Mouse (Mus musculus): ENCODE results near the gene Slc5a2.

The Slc5a2 gene

DNA sequence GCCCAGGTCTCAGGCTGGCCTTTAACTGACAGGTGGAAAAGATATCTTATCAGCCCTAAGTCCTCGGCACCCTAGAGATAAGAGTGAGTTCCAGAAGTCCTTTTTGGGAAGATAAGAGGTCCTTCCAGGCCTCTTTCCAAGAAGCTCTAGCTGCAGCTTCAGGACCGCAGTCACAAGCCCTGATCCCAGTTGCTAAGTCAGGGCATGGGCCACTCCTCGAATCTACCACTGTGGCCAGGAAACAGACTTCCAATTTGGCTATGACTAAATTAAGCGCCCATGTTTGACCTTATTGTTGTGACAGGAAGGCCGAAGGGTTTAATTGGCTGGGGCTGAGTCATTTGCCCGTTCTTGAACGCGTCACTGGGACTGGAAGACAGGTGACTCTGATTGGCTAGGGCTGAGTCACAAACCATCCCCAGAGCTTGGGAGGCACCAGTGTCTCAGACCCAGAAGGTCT is 44.8 kb downstream of the Slc5a2 start:
- Histone ChIP-seq H3K4me3 (replicated peaks; ENCODE audit: low read length) (no peak overlapping the region), H3K36me3 (ENCODE audit: insufficient read depth, low read length) (no peaks in the 10 kb centered on the region), H3K27me3 (ENCODE audit: insufficient read depth, low read length) (peaks cover 24% of the 10 kb centered on the region), H3K4me1 (replicated peaks; ENCODE audit: low read depth, low read length) (no peaks in the 10 kb centered on the region), H3K9me3 (ENCODE audit: low read length) (no peaks in the 10 kb centered on the region)
- TF ChIP-seq NANOG (IDR thresholded peaks at IDR 0.05; ENCODE audit: borderline replicate concordance, low read length), result no peak
- TF ChIP-seq POU5F1 (IDR thresholded peaks at IDR 0.05; ENCODE audit: borderline replicate concordance, low read length), result no peak
- no peak for TF ChIP-seq CTCF (conservative IDR thresholded peaks at IDR 0.05; ENCODE audit: low read length)

DNA sequence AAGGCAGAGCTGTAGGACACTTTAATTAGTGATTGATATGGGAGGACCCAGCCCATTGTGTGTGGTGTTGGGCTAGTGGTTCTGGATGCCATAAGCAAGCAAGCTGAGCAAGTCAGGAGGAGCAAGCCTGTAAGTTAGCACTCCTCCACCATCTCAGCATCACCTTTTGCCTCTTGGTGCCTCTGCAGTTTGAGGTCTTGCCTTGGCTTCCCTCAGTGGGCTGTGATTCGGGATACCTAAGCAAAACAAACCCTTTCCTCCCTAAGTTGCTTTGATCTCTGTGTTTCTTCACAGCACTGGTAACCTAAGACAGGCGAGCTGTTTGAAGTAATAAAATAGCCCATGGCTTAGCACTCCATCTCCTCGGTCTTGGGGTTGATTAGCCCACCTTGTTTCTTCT is 45.8 kb downstream of the Slc5a2 start:
- no peaks in the 10 kb centered on the region for H3K9me3 ChIP-seq (ENCODE audit: low read length)
- TF ChIP-seq CTCF (conservative IDR thresholded peaks at IDR 0.05; ENCODE audit: low read length) (no peak), NANOG (IDR thresholded peaks at IDR 0.05; ENCODE audit: borderline replicate concordance, low read length) (no peak), POU5F1 (IDR thresholded peaks at IDR 0.05; ENCODE audit: borderline replicate concordance, low read length) (no peak)
- no peaks in the 10 kb centered on the region for H3K36me3 ChIP-seq (ENCODE audit: insufficient read depth, low read length)
- no peaks in the 10 kb centered on the region for H3K4me1 ChIP-seq (replicated peaks; ENCODE audit: low read depth, low read length)
- no peak overlapping the region for H3K4me3 ChIP-seq (replicated peaks; ENCODE audit: low read length)
- H3K27me3 ChIP-seq (ENCODE audit: insufficient read depth, low read length), result peaks cover 24% of the 10 kb centered on the region

- no peak overlapping the region for H3K4me3 ChIP-seq (replicated peaks; ENCODE audit: low read length)
- TF ChIP-seq POU5F1 (IDR thresholded peaks at IDR 0.05; ENCODE audit: borderline replicate concordance, low read length) (no peak), CTCF (conservative IDR thresholded peaks at IDR 0.05; ENCODE audit: low read length) (no peak), NANOG (IDR thresholded peaks at IDR 0.05; ENCODE audit: borderline replicate concordance, low read length) (no peak)
- peaks cover 24% of the 10 kb centered on the region for H3K27me3 ChIP-seq (ENCODE audit: insufficient read depth, low read length)
- peaks cover 2% of the 10 kb centered on the region for H3K4me1 ChIP-seq (replicated peaks; ENCODE audit: low read depth, low read length)
- no peaks in the 10 kb centered on the region for H3K9me3 ChIP-seq (ENCODE audit: low read length)
- no peaks in the 10 kb centered on the region for H3K36me3 ChIP-seq (ENCODE audit: insufficient read depth, low read length)
These were observed 46.4 kb downstream of the Slc5a2 start for GRCm38 (mm10) chr7:128311811-128312210.

DNA sequence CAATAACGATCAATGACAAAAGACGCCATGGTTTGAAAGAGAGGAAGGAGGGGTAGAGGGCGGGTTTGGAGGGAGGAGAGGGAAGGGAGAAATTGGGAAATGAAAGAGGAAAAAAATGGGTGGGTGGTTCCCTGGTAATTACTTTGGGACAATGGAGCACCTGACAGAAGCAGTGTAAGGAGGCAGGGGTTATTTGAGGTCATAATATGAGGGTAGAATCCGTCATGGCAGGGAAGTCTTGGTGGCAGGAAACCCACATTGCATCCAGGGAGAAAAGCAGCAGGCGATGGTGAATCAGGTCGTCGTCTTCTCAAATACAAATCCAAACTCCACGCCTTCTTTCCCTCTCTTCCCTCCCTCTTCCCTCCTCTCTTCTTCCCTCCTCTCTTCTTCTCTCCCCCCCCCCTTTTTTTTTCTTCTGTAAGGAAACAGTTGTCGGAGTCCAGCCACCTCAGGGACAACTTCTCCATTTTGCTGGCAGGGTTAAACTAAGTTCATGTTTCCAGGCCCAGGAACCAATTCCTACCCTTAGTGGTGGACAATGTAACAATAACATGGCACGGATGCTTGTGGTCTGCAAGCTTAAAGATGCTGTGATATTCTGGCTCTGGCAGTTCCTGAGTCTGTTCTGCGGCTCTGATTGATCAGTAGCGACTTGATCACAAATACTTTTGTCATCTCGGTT is 47.1 kb downstream of the Slc5a2 start:
- Histone ChIP-seq H3K27me3 (ENCODE audit: insufficient read depth, low read length) (peaks cover 24% of the 10 kb centered on the region), H3K9me3 (ENCODE audit: low read length) (no peaks in the 10 kb centered on the region), H3K4me3 (replicated peaks; ENCODE audit: low read length) (no peak overlapping the region), H3K4me1 (replicated peaks; ENCODE audit: low read depth, low read length) (peaks cover 8% of the 10 kb centered on the region), H3K36me3 (ENCODE audit: insufficient read depth, low read length) (no peaks in the 10 kb centered on the region)
- TF ChIP-seq CTCF (conservative IDR thresholded peaks at IDR 0.05; ENCODE audit: low read length) (no peak), NANOG (IDR thresholded peaks at IDR 0.05; ENCODE audit: borderline replicate concordance, low read length) (no peak), POU5F1 (IDR thresholded peaks at IDR 0.05; ENCODE audit: borderline replicate concordance, low read length) (no peak)

- Histone ChIP-seq H3K4me3 (replicated peaks; ENCODE audit: low read length) (no peak overlapping the region), H3K27me3 (ENCODE audit: insufficient read depth, low read length) (peaks cover 31% of the 10 kb centered on the region), H3K4me1 (replicated peaks; ENCODE audit: low read depth, low read length) (peaks cover 8% of the 10 kb centered on the region), H3K36me3 (ENCODE audit: insufficient read depth, low read length) (no peaks in the 10 kb centered on the region), H3K9me3 (ENCODE audit: low read length) (no peaks in the 10 kb centered on the region)
- TF ChIP-seq NANOG (IDR thresholded peaks at IDR 0.05; ENCODE audit: borderline replicate concordance, low read length), result no peak
- TF ChIP-seq POU5F1 (IDR thresholded peaks at IDR 0.05; ENCODE audit: borderline replicate concordance, low read length), result no peak
- no peak for TF ChIP-seq CTCF (conservative IDR thresholded peaks at IDR 0.05; ENCODE audit: low read length)
These were observed 48.1 kb downstream of the Slc5a2 start for GRCm38 (mm10) chr7:128313601-128314000.

DNA sequence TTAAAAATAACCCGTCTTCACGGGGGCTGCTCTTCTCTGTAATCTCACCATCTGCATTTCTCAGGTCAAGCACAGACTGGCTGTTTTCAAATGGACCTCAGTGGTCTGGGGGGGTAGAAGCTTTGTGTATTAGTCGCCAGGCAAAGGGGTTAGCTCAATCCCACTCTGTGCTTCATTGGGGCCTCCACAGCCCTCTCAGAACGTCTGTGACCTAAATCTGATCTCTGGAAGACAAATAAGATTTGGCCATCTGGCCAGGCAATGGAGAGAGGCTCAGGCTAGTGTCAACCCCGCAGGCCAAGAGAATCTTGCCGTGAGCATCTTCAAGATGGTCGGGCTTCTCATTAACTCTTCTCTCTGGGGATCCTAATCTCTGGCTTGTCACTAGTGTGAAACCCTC is 49.0 kb downstream of the Slc5a2 start:
- no peak for TF ChIP-seq POU5F1 (IDR thresholded peaks at IDR 0.05; ENCODE audit: borderline replicate concordance, low read length)
- no peak for TF ChIP-seq CTCF (conservative IDR thresholded peaks at IDR 0.05; ENCODE audit: low read length)
- no peak for TF ChIP-seq NANOG (IDR thresholded peaks at IDR 0.05; ENCODE audit: borderline replicate concordance, low read length)
- H3K4me3 ChIP-seq (replicated peaks; ENCODE audit: low read length), result no peak overlapping the region
- H3K27me3 ChIP-seq (ENCODE audit: insufficient read depth, low read length), result peaks cover 38% of the 10 kb centered on the region
- H3K36me3 ChIP-seq (ENCODE audit: insufficient read depth, low read length), result no peaks in the 10 kb centered on the region
- H3K9me3 ChIP-seq (ENCODE audit: low read length), result no peaks in the 10 kb centered on the region
- H3K4me1 ChIP-seq (replicated peaks; ENCODE audit: low read depth, low read length), result peaks cover 15% of the 10 kb centered on the region

GRCm38 (mm10) chr7:128317011-128317410 is 51.6 kb downstream of the Slc5a2 start:
- Histone ChIP-seq H3K4me1 (replicated peaks; ENCODE audit: low read depth, low read length) (peaks cover 15% of the 10 kb centered on the region), H3K4me3 (replicated peaks; ENCODE audit: low read length) (no peak overlapping the region), H3K27me3 (ENCODE audit: insufficient read depth, low read length) (peaks cover 29% of the 10 kb centered on the region), H3K36me3 (ENCODE audit: insufficient read depth, low read length) (no peaks in the 10 kb centered on the region), H3K9me3 (ENCODE audit: low read length) (no peaks in the 10 kb centered on the region)
- no peak for TF ChIP-seq NANOG (IDR thresholded peaks at IDR 0.05; ENCODE audit: borderline replicate concordance, low read length)
- TF ChIP-seq CTCF (conservative IDR thresholded peaks at IDR 0.05; ENCODE audit: low read length), result no peak
- TF ChIP-seq POU5F1 (IDR thresholded peaks at IDR 0.05; ENCODE audit: borderline replicate concordance, low read length), result no peak

GRCm38 (mm10) chr7:128319140-128319539 is 53.7 kb downstream of the Slc5a2 start:
- no peaks in the 10 kb centered on the region for H3K9me3 ChIP-seq (ENCODE audit: low read length)
- H3K27me3 ChIP-seq (ENCODE audit: insufficient read depth, low read length), result peaks cover 27% of the 10 kb centered on the region
- peaks cover 15% of the 10 kb centered on the region for H3K4me1 ChIP-seq (replicated peaks; ENCODE audit: low read depth, low read length)
- TF ChIP-seq CTCF (conservative IDR thresholded peaks at IDR 0.05; ENCODE audit: low read length) (no peak), POU5F1 (IDR thresholded peaks at IDR 0.05; ENCODE audit: borderline replicate concordance, low read length) (no peak), NANOG (IDR thresholded peaks at IDR 0.05; ENCODE audit: borderline replicate concordance, low read length) (no peak)
- H3K4me3 ChIP-seq (replicated peaks; ENCODE audit: low read length), result no peak overlapping the region
- H3K36me3 ChIP-seq (ENCODE audit: insufficient read depth, low read length), result no peaks in the 10 kb centered on the region
